Mouse (Mus musculus) kidney, embryonic 14.5 days (tissue): ENCODE results near the gene Tmem135. TPM values are rescaled to one million over a fixed set of nuclear protein-coding genes. Genes with fewer than 3 reads are reported as not detected.
"Not testable (repeated sequence)": the region's sequence is repeated elsewhere in the genome, so short reads cannot be mapped to it uniquely, and the experiment has no call there.

Source experiments
- ATAC-seq: fragments of 200-750 bp; cut with Nextera tagmentation; 2 replicates; pipeline ENCODE4 v1.8.0; 2017; ENCODE audit warnings: moderate number of reproducible peaks, mild to moderate bottlenecking, moderate TSS enrichment, moderate library complexity; ENCODE audit not compliant: low FRiP score, low TSS enrichment
- H3K27ac ChIP-seq: fragments of 300-500 bp; sonication (generic); 2 replicates; pipeline ENCODE4 v1.5.1; 2014; ENCODE audit warnings: low read depth, mild to moderate bottlenecking, low read length, moderate library complexity, mixed read lengths
- H3K27me3 ChIP-seq: fragments of 300-500 bp; sonication (generic); 2 replicates; pipeline ENCODE4 v1.6.1; 2014; ENCODE audit warnings: mild to moderate bottlenecking, low read length; ENCODE audit not compliant: control insufficient read depth, insufficient read depth
- H3K36me3 ChIP-seq: fragments of 300-500 bp; sonication (generic); 2 replicates; pipeline ENCODE4 v1.6.1; 2014; ENCODE audit warnings: low read length, mixed read lengths; ENCODE audit not compliant: control insufficient read depth, insufficient read depth
- H3K4me1 ChIP-seq: fragments of 300-500 bp; sonication (generic); 2 replicates; pipeline ENCODE4 v1.6.1; 2014; ENCODE audit warnings: low read length, mixed read lengths; ENCODE audit not compliant: control insufficient read depth, insufficient read depth
- H3K4me2 ChIP-seq: fragments of 300-500 bp; sonication (generic); replicated peaks from 2 replicates; pipeline ENCODE4 v1.6.1; 2014; ENCODE audit warnings: low read depth, mild to moderate bottlenecking, low read length
- H3K4me3 ChIP-seq: fragments of 300-500 bp; sonication (generic); 2 replicates; pipeline ENCODE4 v1.5.1; 2014; ENCODE audit warnings: mild to moderate bottlenecking, low read length
- H3K9ac ChIP-seq: fragments of 300-500 bp; sonication (generic); 2 replicates; pipeline ENCODE4 v1.6.1; 2014; ENCODE audit warnings: low read depth, mild to moderate bottlenecking, low read length, moderate library complexity
- H3K9me3 ChIP-seq: fragments of 300-500 bp; sonication (generic); 2 replicates; pipeline ENCODE4 v1.6.1; 2016; ENCODE audit warnings: low read length; ENCODE audit not compliant: control insufficient read depth
- WGBS: fragments of 180-500 bp; shearing (Covaris S2); extraction: QIAGEN DNeasy Blood & Tissue Kit; methylation state at CpG from one replicate; pipeline ENCODE4 v1.1.7; 2014; 5-methylcytosine and 5-hydroxymethylcytosine counted together
- polyA plus RNA-seq: library from polyadenylated mRNA; unstranded; fragments of >200 nt; fragmentation: Nextera tagmentation; extraction: Ambion mirVana; gene quantifications from 2 replicates; pipeline ENCODE4 v1.2.1, GENCODE M21; 2014

Gene Tmem135
- polyA plus RNA-seq, 1 experiment from 2014 or later = 31.9 TPM

- no peak overlapping the region for H3K4me2 ChIP-seq
- WGBS = 97% methylated on average over 1 of the region's 1 CpGs
- no peak for ATAC-seq
- H3K27ac ChIP-seq = no peak overlapping the region
- H3K27me3 ChIP-seq = no peaks in the 10 kb centered on the region
- no peak overlapping the region for H3K9ac ChIP-seq
- H3K36me3 ChIP-seq = no peaks in the 10 kb centered on the region
- peaks cover 15% of the 10 kb centered on the region for H3K4me1 ChIP-seq
- no peaks in the 10 kb centered on the region for H3K9me3 ChIP-seq
- no peak overlapping the region for H3K4me3 ChIP-seq
Measured at GRCm38 (mm10) chr7:89336434-89336833, 67.6 kb downstream of the Tmem135 start.

GRCm38 (mm10) chr7:89335316-89335715, 68.7 kb downstream of the Tmem135 start:
- no peaks in the 10 kb centered on the region for H3K36me3 ChIP-seq
- no peaks in the 10 kb centered on the region for H3K27me3 ChIP-seq
- H3K27ac ChIP-seq = no peak overlapping the region
- H3K4me1 ChIP-seq = peaks cover 15% of the 10 kb centered on the region
- no peak overlapping the region for H3K4me2 ChIP-seq
- ATAC-seq = no peak
- no peak overlapping the region for H3K9ac ChIP-seq
- no peak overlapping the region for H3K4me3 ChIP-seq
- no peaks in the 10 kb centered on the region for H3K9me3 ChIP-seq

- ATAC-seq = no peak
- Histone ChIP-seq H3K4me1 (0 out of 2 replicates have a peak, but pooled peaks cover 2% of the 10 kb centered on the region), H3K4me2 (no peak overlapping the region), H3K9me3 (no peaks in the 10 kb centered on the region), H3K36me3 (no peaks in the 10 kb centered on the region), H3K27ac (no peak overlapping the region), H3K9ac (no peak overlapping the region), H3K27me3 (no peaks in the 10 kb centered on the region), H3K4me3 (no peak overlapping the region)
- WGBS = 93% methylated on average over 1 of the region's 1 CpGs
Measured at GRCm38 (mm10) chr7:89329896-89330295, 74.1 kb downstream of the Tmem135 start.

- no peak for ATAC-seq
- Histone ChIP-seq H3K36me3 (no peaks in the 10 kb centered on the region), H3K27ac (no peak overlapping the region; the same call in 1 of the 2 replicates), H3K9ac (no peak overlapping the region), H3K4me3 (no peak overlapping the region), H3K4me1 (0 out of 2 replicates have a peak, but pooled peaks cover 2% of the 10 kb centered on the region), H3K4me2 (no peak overlapping the region), H3K9me3 (no peaks in the 10 kb centered on the region), H3K27me3 (no peaks in the 10 kb centered on the region)
- 74% methylated on average over 5 of the region's 5 CpGs for WGBS
Measured at GRCm38 (mm10) chr7:89327731-89328130, 76.3 kb downstream of the Tmem135 start.

- H3K4me2 ChIP-seq = no peak overlapping the region
- no peak overlapping the region for H3K9ac ChIP-seq
- WGBS = 59% methylated on average over 4 of the region's 4 CpGs
- no peaks in the 10 kb centered on the region for H3K9me3 ChIP-seq
- no peak for ATAC-seq
- H3K27me3 ChIP-seq = no peaks in the 10 kb centered on the region
- no peaks in the 10 kb centered on the region for H3K36me3 ChIP-seq
- H3K27ac ChIP-seq = no peak overlapping the region
- 0 out of 2 replicates have a peak, but pooled peaks cover 2% of the 10 kb centered on the region for H3K4me1 ChIP-seq
- H3K4me3 ChIP-seq = no peak overlapping the region
Measured at GRCm38 (mm10) chr7:89326761-89327160, 77.3 kb downstream of the Tmem135 start.

GRCm38 (mm10) chr7:89326202-89326601, 77.8 kb downstream of the Tmem135 start:
- Histone ChIP-seq H3K27me3 (no peaks in the 10 kb centered on the region), H3K4me1 (0 out of 2 replicates have a peak, but pooled peaks cover 2% of the 10 kb centered on the region), H3K27ac (no peak overlapping the region), H3K36me3 (no peaks in the 10 kb centered on the region), H3K9me3 (no peaks in the 10 kb centered on the region), H3K4me3 (no peak overlapping the region), H3K9ac (no peak overlapping the region), H3K4me2 (no peak overlapping the region)
- WGBS = 82% methylated on average over 5 of the region's 5 CpGs
- ATAC-seq = no peak

GRCm38 (mm10) chr7:89322741-89323140, 81.3 kb downstream of the Tmem135 start:
- ATAC-seq, H3K27ac ChIP-seq, H3K9ac ChIP-seq, H3K4me1 ChIP-seq, H3K27me3 ChIP-seq, H3K36me3 ChIP-seq, H3K9me3 ChIP-seq, H3K4me2 ChIP-seq, H3K4me3 ChIP-seq: not testable (repeated sequence)
- 75% methylated on average over 4 of the region's 4 CpGs for WGBS

GRCm38 (mm10) chr7:89319351-89319750, 84.7 kb downstream of the Tmem135 start:
- Histone ChIP-seq H3K9ac (no peak overlapping the region), H3K36me3 (no peaks in the 10 kb centered on the region), H3K27ac (no peak overlapping the region), H3K4me3 (no peak overlapping the region), H3K27me3 (no peaks in the 10 kb centered on the region), H3K4me1 (no peaks in the 10 kb centered on the region), H3K4me2 (no peak overlapping the region), H3K9me3 (no peaks in the 10 kb centered on the region)
- ATAC-seq = no peak
- WGBS = 79% methylated on average over 1 of the region's 1 CpGs

GRCm38 (mm10) chr7:89317088-89317487, 86.9 kb downstream of the Tmem135 start:
- ATAC-seq, H3K9ac ChIP-seq, H3K4me1 ChIP-seq, H3K4me3 ChIP-seq, H3K36me3 ChIP-seq, H3K27me3 ChIP-seq, H3K9me3 ChIP-seq, H3K27ac ChIP-seq, H3K4me2 ChIP-seq: not testable (repeated sequence)
- 83% methylated on average over 1 of the region's 1 CpGs for WGBS
